Mouse (Mus musculus) hindbrain, embryonic 11.5 days (tissue): ENCODE measurements at regions not wholly inside any gene's neighbourhood (a gene's known extent, or its start where the extent isn't known, plus 50 kb on each side); places are given as distances from the start of the nearest gene placed in this dataset.

ENCODE experiments used
- ATAC-seq: fragments of 200-750 bp; cut with Nextera tagmentation; 2 replicates; pipeline ENCODE4 v1.8.0; 2017; ENCODE audit warnings: mild to moderate bottlenecking, moderate TSS enrichment, moderate library complexity; ENCODE audit not compliant: low FRiP score
- DNase-seq: peaks from one replicate; pipeline ENCODE4 v3.0.0-alpha.2; 2015; ENCODE audit warnings: low spot score
- H3K27ac ChIP-seq: fragments of 300-500 bp; sonication (generic); 2 replicates; pipeline ENCODE4 v1.5.1; 2014; ENCODE audit warnings: mild to moderate bottlenecking, low read depth, low read length
- H3K27me3 ChIP-seq: fragments of 300-500 bp; sonication (generic); 2 replicates; pipeline ENCODE4 v1.6.1; 2014; ENCODE audit warnings: mild to moderate bottlenecking, low read length, moderate library complexity, mixed read lengths; ENCODE audit not compliant: control insufficient read depth, insufficient read depth
- H3K36me3 ChIP-seq: fragments of 300-500 bp; sonication (generic); 2 replicates; pipeline ENCODE4 v1.6.1; 2014; ENCODE audit warnings: mild to moderate bottlenecking, low read length, moderate library complexity, mixed read lengths; ENCODE audit not compliant: control insufficient read depth, insufficient read depth
- H3K4me1 ChIP-seq: fragments of 300-500 bp; sonication (generic); replicated peaks from 2 replicates; pipeline ENCODE4 v1.6.1; 2014; ENCODE audit warnings: low read length, mixed read lengths; ENCODE audit not compliant: control insufficient read depth, insufficient read depth
- H3K4me2 ChIP-seq: fragments of 300-500 bp; sonication (generic); replicated peaks from 2 replicates; pipeline ENCODE4 v1.6.1; 2014; ENCODE audit warnings: mild to moderate bottlenecking, low read depth, low read length
- H3K4me3 ChIP-seq: fragments of 300-500 bp; sonication (generic); 2 replicates; pipeline ENCODE4 v1.5.1; 2014; ENCODE audit warnings: low read depth, low read length
- H3K9ac ChIP-seq: fragments of 300-500 bp; sonication (generic); 2 replicates; pipeline ENCODE4 v1.6.1; 2014; ENCODE audit warnings: low read depth, low read length
- H3K9me3 ChIP-seq: fragments of 300-500 bp; sonication (generic); 2 replicates; pipeline ENCODE4 v1.6.1; 2016; ENCODE audit warnings: low read length; ENCODE audit not compliant: control insufficient read depth
- WGBS: fragments of 180-500 bp; shearing (Covaris S2); extraction: QIAGEN DNeasy Blood & Tissue Kit; methylation state at CpG from one replicate; pipeline ENCODE4 v1.1.7; 2014; 5-methylcytosine and 5-hydroxymethylcytosine counted together

DNA sequence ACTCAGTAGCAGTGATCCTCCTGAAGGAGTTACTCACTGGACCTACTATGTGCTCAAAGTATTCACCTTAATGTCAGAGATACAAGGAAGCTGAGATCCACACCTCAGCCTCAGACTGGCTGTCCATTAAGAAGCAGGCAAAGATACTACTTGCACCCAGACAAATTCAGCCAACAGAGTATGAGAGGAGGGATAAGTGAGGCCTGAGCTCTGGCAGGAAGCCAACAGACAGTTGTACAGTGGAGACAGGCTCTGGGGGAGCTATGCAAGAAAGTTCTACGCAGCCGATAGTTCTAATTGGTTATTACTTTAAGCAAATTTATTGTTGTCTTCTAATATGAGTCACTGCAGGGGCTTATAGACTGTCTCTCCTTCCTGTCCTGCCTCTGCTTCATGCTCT is 152.2 kb upstream of the Mgmt start:
- Histone ChIP-seq H3K4me2 (no peak overlapping the region), H3K27me3 (no peaks in the 10 kb centered on the region), H3K4me3 (no peak overlapping the region), H3K9me3 (no peaks in the 10 kb centered on the region), H3K27ac (no peak overlapping the region), H3K9ac (no peak overlapping the region), H3K4me1 (no peaks in the 10 kb centered on the region), H3K36me3 (no peaks in the 10 kb centered on the region)
- WGBS = 100% methylated on average over 2 of the region's 2 CpGs
- no peak for ATAC-seq
- DNase-seq = no peak

DNA sequence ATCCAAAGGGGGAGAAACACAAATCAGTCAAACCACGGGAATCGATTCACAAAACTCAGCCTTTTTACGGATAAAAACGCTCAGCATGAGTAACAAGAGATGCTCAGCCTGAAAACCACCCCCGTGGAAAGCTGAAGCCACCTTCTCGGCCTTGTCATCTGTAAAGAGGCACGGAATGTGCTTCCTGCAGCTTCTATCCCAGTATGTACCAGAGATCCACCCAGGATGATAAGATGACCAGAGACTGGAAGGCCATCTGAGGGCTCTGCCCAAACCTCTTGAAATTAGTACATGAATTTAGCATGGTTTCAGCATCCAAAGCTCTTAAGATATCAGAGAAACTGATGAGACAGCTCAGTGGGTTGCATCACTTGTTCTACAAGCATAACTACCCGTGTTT is 149.0 kb upstream of the Mgmt start:
- Histone ChIP-seq H3K4me2 (no peak overlapping the region), H3K9ac (no peak overlapping the region), H3K9me3 (no peaks in the 10 kb centered on the region), H3K36me3 (no peaks in the 10 kb centered on the region), H3K27ac (no peak overlapping the region), H3K27me3 (no peaks in the 10 kb centered on the region), H3K4me3 (no peak overlapping the region), H3K4me1 (no peaks in the 10 kb centered on the region)
- no peak for DNase-seq
- WGBS = 83% methylated on average over 8 of the region's 8 CpGs
- no peak for ATAC-seq

DNA sequence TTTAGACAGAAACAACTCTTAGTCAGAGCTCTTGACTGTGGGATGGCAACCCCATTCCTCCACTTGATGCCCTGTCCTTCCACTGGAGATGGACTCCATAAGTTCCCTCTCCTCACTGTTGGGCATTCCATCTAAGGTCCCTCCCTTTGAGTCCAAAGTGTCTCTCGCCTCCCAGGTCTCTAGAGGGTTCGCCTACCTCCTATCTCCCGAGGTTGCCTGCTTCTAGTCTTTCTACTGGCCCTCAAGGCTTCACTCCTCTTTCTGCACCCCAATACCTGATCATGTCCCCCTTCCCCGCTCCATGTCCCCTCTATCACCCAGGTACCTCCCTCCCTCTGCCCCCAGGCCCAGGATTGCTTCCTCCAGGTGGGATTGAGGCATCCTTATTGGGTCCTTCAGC is 142.9 kb upstream of the Mgmt start:
- DNase-seq (no peak), ATAC-seq (no peak)
- Histone ChIP-seq H3K4me3 (no peak overlapping the region), H3K9me3 (no peaks in the 10 kb centered on the region), H3K36me3 (no peaks in the 10 kb centered on the region), H3K27me3 (no peaks in the 10 kb centered on the region), H3K4me1 (no peaks in the 10 kb centered on the region), H3K27ac (no peak overlapping the region), H3K9ac (no peak overlapping the region), H3K4me2 (no peak overlapping the region)
- WGBS = 79% methylated on average over 4 of the region's 4 CpGs

DNA sequence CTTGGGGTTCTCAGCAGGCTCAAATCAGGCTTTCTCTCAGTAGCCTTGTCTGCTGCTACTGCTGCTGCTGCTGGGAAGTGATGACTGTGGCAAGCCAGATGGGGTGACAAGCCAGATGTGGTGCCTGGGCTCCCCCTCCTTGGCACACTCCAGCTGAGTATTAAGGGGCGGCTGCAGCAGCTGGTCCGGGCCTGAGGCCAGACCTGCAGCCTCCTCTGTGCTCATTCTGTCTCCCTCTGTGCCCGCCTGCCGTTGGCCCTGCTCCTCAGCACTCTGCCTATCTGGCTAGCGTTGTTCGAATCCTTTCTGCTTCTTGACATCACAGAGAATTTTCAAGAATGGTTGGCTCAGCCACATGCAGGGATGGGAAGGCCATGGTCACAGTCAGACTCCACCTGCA is 139.6 kb upstream of the Mgmt start:
- H3K4me1 ChIP-seq = no peaks in the 10 kb centered on the region
- H3K36me3 ChIP-seq = no peaks in the 10 kb centered on the region
- WGBS = 84% methylated on average over 6 of the region's 6 CpGs
- DNase-seq (no peak), ATAC-seq (no peak)
- no peaks in the 10 kb centered on the region for H3K27me3 ChIP-seq
- H3K9ac ChIP-seq = no peak overlapping the region
- no peak overlapping the region for H3K4me2 ChIP-seq
- no peak overlapping the region for H3K4me3 ChIP-seq
- no peaks in the 10 kb centered on the region for H3K9me3 ChIP-seq
- no peak overlapping the region for H3K27ac ChIP-seq

DNA sequence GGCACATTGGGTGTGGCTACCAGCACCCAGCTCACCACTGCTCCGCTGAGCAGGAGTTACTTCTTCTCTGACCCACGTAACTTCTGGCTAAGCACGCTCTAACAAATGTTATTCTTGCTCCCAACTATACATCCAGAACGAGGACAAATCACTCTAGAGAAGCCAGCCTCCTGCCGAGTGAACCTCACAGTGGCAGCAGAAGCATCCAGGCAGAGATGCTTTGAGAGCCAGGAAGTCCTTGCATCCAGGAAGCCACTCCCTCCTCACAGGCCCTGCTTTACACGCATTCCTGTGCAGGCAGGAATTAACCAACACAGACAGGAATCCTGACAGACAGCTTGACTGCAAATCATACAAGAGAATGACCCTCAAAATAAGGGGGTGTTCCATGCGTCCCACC is 129.4 kb upstream of the Mgmt start:
- Histone ChIP-seq H3K9me3 (no peaks in the 10 kb centered on the region), H3K36me3 (no peaks in the 10 kb centered on the region), H3K27me3 (no peaks in the 10 kb centered on the region), H3K4me1 (no peaks in the 10 kb centered on the region), H3K4me3 (no peak overlapping the region), H3K27ac (no peak overlapping the region), H3K9ac (no peak overlapping the region), H3K4me2 (no peak overlapping the region)
- 54% methylated on average over 7 of the region's 7 CpGs for WGBS
- no peak for DNase-seq
- no peak for ATAC-seq

DNA sequence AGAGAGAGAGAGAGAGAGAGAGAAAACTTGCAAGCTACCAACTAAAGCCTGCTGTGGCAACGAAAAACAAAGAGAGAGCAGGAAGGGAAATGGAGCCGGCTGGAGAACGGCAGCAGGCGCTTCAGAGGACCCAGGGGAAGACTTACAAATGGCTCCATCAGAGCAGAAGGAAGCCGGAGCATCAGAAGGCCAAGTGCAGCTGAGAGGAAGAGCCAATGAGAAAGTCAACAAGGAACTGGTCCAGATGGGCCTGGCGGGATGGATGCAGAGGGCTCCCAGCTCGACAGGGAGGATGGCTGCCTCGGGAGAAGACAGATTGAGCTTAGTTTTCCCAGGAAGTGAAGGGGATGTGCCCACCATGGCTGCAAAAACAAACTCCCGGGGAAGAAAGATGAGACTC is 127.2 kb upstream of the Mgmt start:
- H3K9me3 ChIP-seq = no peaks in the 10 kb centered on the region
- DNase-seq = peak; percentile 19
- no peak overlapping the region for H3K4me3 ChIP-seq
- ATAC-seq = no peak
- no peak overlapping the region for H3K9ac ChIP-seq
- no peak overlapping the region for H3K4me2 ChIP-seq
- no peaks in the 10 kb centered on the region for H3K36me3 ChIP-seq
- no peak overlapping the region for H3K27ac ChIP-seq
- H3K4me1 ChIP-seq = no peaks in the 10 kb centered on the region
- H3K27me3 ChIP-seq = no peaks in the 10 kb centered on the region
- WGBS = 49% methylated on average over 9 of the region's 9 CpGs

DNA sequence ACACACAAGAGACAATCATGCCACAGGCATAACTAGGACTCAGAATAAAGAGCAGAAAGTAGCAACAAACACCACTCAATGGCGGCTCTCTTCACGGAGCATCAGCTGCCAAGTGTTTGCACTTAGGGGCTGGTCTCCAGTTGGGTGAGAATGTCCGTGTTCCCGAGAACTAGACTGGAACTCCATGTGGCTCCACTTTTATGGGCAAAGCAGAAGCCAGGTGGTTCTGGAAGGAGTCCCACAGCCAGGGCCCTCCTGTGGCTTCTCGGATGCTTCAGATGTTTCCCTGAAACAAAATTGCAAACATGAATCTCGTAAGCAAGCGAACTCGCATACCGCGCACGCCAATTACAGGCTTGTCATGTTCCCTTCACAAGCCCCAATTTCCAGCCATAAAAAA is 113.7 kb upstream of the Mgmt start:
- Histone ChIP-seq H3K9me3 (no peaks in the 10 kb centered on the region), H3K27ac (no peak overlapping the region), H3K4me3 (no peak overlapping the region), H3K36me3 (no peaks in the 10 kb centered on the region), H3K4me1 (no peaks in the 10 kb centered on the region), H3K9ac (no peak overlapping the region), H3K4me2 (no peak overlapping the region), H3K27me3 (no peaks in the 10 kb centered on the region)
- 91% methylated on average over 11 of the region's 11 CpGs for WGBS
- DNase-seq = no peak
- ATAC-seq = no peak

DNA sequence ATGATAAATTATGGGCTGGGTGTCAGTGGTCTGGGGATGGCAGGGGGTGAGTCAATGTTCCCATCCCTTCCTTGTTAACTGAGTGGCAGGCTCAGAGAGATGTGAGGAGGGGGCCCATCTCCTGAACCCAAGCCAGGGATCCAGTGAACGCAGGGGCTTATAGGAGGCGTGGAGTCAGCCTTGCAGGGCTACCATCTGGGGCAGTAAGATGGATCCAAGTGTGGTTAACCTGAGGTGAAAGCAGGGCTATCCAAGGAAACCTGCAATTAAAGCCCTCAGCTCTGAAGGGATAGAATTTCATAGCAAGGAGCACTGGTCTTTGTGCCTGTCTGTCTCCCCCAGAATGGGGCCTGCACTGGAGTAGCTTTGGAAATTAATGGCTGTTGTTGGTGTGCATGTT is 103.3 kb upstream of the Mgmt start:
- H3K27ac ChIP-seq = 0 out of 2 replicates have a peak overlapping the region, but pooled peaks have one; percentile 6
- 69% methylated on average over 2 of the region's 2 CpGs for WGBS
- no peak for DNase-seq

DNA sequence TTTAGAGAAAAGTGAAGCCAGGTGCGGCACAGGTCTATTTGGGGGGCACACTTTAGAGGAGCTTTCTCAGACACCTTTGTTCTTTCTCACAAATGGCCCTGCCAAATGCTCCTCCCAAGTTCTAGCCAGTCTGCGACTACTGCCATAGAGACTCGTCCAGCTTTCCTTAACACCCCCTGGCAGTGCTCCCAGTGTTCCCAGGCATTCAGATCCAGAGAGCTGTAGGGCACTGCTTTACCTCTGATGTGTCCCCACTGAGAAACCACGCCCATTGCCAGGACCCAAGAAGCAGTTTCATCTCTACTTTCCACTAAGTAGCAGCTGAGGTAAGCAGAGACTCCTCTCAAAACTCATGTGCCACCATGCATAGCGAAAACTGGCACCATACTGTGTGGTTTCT is 102.3 kb upstream of the Mgmt start:
- DNase-seq = no peak
- H3K27me3 ChIP-seq = no peaks in the 10 kb centered on the region

More for the DNA sequence above, 103.3 kb upstream of the Mgmt start:
- H3K9me3 ChIP-seq = no peaks in the 10 kb centered on the region
- no peak overlapping the region for H3K4me3 ChIP-seq
- no peak overlapping the region for H3K9ac ChIP-seq
- no peaks in the 10 kb centered on the region for H3K27me3 ChIP-seq
- H3K36me3 ChIP-seq = no peaks in the 10 kb centered on the region
- ATAC-seq = no peak
- H3K4me2 ChIP-seq = no peak overlapping the region
- H3K4me1 ChIP-seq = no peaks in the 10 kb centered on the region

More for the DNA sequence above, 102.3 kb upstream of the Mgmt start:
- H3K9ac ChIP-seq = no peak overlapping the region
- no peak overlapping the region for H3K4me2 ChIP-seq
- 78% methylated on average over 5 of the region's 5 CpGs for WGBS
- H3K4me1 ChIP-seq = no peaks in the 10 kb centered on the region
- no peak for ATAC-seq
- no peaks in the 10 kb centered on the region for H3K9me3 ChIP-seq
- H3K27ac ChIP-seq = no peak overlapping the region
- no peaks in the 10 kb centered on the region for H3K36me3 ChIP-seq
- H3K4me3 ChIP-seq = no peak overlapping the region
